8 mouse cellular contexts compared by ENCODE assay signal in genomic region chr2:69897039-69897617, GRCm38 (mm10). TPM values are rescaled to one million over a fixed set of nuclear protein-coding genes. Genes with fewer than 3 reads are reported as not detected.
DNase-seq lines count a peak whose midpoint lies in the region; ATAC-seq and TF ChIP-seq lines count a peak whose summit lies in the region.

Gene Ubr3, plus strand, starts transcription at chr2:69897246.

- peaks cover 1% of the 10 kb centered on the region for H3K4me1 ChIP-seq in ES-Bruce4 (ENCODE audit: control insufficient read depth, insufficient read depth, low read length)
- H3K4me1 ChIP-seq in forebrain, embryonic 13.5 days = peaks cover 19% of the 10 kb centered on the region
- peaks cover 5% of the 10 kb centered on the region; the same call in 1 of the 2 replicates for H3K4me1 ChIP-seq in liver, postnatal 0 days (ENCODE audit: insufficient read depth)
- peaks cover 9% of the 10 kb centered on the region; the same call in 1 of the 2 replicates for H3K4me1 ChIP-seq in neural tube, embryonic 14.5 days (ENCODE audit: control insufficient read depth, insufficient read depth, low read length)

- WGBS in forebrain, embryonic 13.5 days = under 1% methylated on average over 65 of the region's 65 CpGs
- 1% methylated on average over 60 of the region's 65 CpGs for WGBS in large intestine, adult 2 months
- WGBS in liver, postnatal 0 days (ENCODE audit: insufficient replicate concordance) = 1% methylated on average over 40 of the region's 65 CpGs
- 1% methylated on average over 36 of the region's 65 CpGs for WGBS in neural tube, embryonic 14.5 days

- TF ChIP-seq POLR2A in ES-Bruce4 (IDR thresholded peaks at IDR 0.05; ENCODE audit: insufficient read depth, low read length) = peak; percentile 34

- H3K4me3 ChIP-seq in ES-Bruce4 (ENCODE audit: low read depth, low read length) = peak within 1 kb of the TSS; percentile 89
- peak within 1 kb of the TSS; percentile 98 for H3K4me3 ChIP-seq in forebrain, embryonic 13.5 days
- peak within 1 kb of the TSS; percentile 99 for H3K4me3 ChIP-seq in liver, postnatal 0 days (ENCODE audit: low read depth, low read length)
- H3K4me3 ChIP-seq in neural tube, embryonic 14.5 days (ENCODE audit: low read depth, low read length) = peak within 1 kb of the TSS; percentile 100

- no peak for TF ChIP-seq CTCF in ES-Bruce4 (IDR thresholded peaks at IDR 0.05; ENCODE audit: low read depth, low read length)
- TF ChIP-seq CTCF in liver, postnatal 0 days (IDR thresholded peaks at IDR 0.05; ENCODE audit: low read depth) = no peak

- intact Hi-C loops in heart, postnatal 10 days (cut with DNase I) = no loop called here

- no peak for TF ChIP-seq EP300 in ES-Bruce4 (IDR thresholded peaks at IDR 0.05; ENCODE audit: insufficient read depth, low read depth, low read length)
- peak; percentile 61; the same call in 1 of the 2 replicates for TF ChIP-seq EP300 in liver, postnatal 0 days (IDR thresholded peaks at IDR 0.05; ENCODE audit: low read depth)

- no peaks in the 10 kb centered on the region for H3K9me3 ChIP-seq in ES-Bruce4 (replicated peaks; ENCODE audit: control insufficient read depth, insufficient read depth, low read length, poor library complexity, severe bottlenecking)
- H3K9me3 ChIP-seq in forebrain, embryonic 13.5 days (replicated peaks) = no peaks in the 10 kb centered on the region
- H3K9me3 ChIP-seq in liver, postnatal 0 days (ENCODE audit: low read length) = no peaks in the 10 kb centered on the region
- H3K9me3 ChIP-seq in neural tube, embryonic 14.5 days (ENCODE audit: control insufficient read depth, low read length) = no peaks in the 10 kb centered on the region

- peak within 1 kb of the TSS; percentile 94 for H3K4me2 ChIP-seq in forebrain, embryonic 13.5 days
- H3K4me2 ChIP-seq in liver, postnatal 0 days (ENCODE audit: low read depth, low read length) = peak within 1 kb of the TSS; percentile 98
- peak within 1 kb of the TSS; percentile 86 for H3K4me2 ChIP-seq in neural tube, embryonic 14.5 days (ENCODE audit: low read depth, low read length)

- peak within 1 kb of the TSS; percentile 92 for H3K27ac ChIP-seq in ES-Bruce4 (ENCODE audit: insufficient read depth, low read length)
- peak within 1 kb of the TSS; percentile 92 for H3K27ac ChIP-seq in forebrain, embryonic 13.5 days
- peak within 1 kb of the TSS; percentile 97 for H3K27ac ChIP-seq in liver, postnatal 0 days (ENCODE audit: low read depth)
- peak within 1 kb of the TSS; percentile 89 for H3K27ac ChIP-seq in neural tube, embryonic 14.5 days (ENCODE audit: low read depth, low read length)

- H3K9ac ChIP-seq in ES-Bruce4 (ENCODE audit: low read depth, poor library complexity, severe bottlenecking) = peak within 1 kb of the TSS; percentile 97
- peak within 1 kb of the TSS; percentile 98 for H3K9ac ChIP-seq in forebrain, embryonic 13.5 days
- H3K9ac ChIP-seq in liver, postnatal 0 days (replicated peaks) = peak within 1 kb of the TSS; percentile 100
- H3K9ac ChIP-seq in neural tube, embryonic 14.5 days (replicated peaks; ENCODE audit: low read depth, low read length) = peak within 1 kb of the TSS; percentile 99

- H3K27me3 ChIP-seq in ES-Bruce4 (ENCODE audit: control insufficient read depth, insufficient read depth, low read length, poor library complexity, severe bottlenecking) = no peaks in the 10 kb centered on the region
- no peaks in the 10 kb centered on the region for H3K27me3 ChIP-seq in forebrain, embryonic 13.5 days
- H3K27me3 ChIP-seq in liver, postnatal 0 days (ENCODE audit: insufficient read depth, low read length) = no peaks in the 10 kb centered on the region
- H3K27me3 ChIP-seq in neural tube, embryonic 14.5 days (ENCODE audit: control insufficient read depth, insufficient read depth, low read length) = no peaks in the 10 kb centered on the region

- peaks cover 2% of the 10 kb centered on the region; the same call in 1 of the 2 replicates for H3K36me3 ChIP-seq in ES-Bruce4 (ENCODE audit: control insufficient read depth, insufficient read depth, low read length, poor library complexity, severe bottlenecking)
- H3K36me3 ChIP-seq in forebrain, embryonic 13.5 days (ENCODE audit: poor library complexity, severe bottlenecking) = 0 out of 2 replicates have a peak, but pooled peaks cover 6% of the 10 kb centered on the region
- no peaks in the 10 kb centered on the region for H3K36me3 ChIP-seq in liver, postnatal 0 days (replicated peaks; ENCODE audit: insufficient read depth, low read length)
- no peaks in the 10 kb centered on the region for H3K36me3 ChIP-seq in neural tube, embryonic 14.5 days (ENCODE audit: control insufficient read depth, insufficient read depth, low read length)

- DNase-seq in heart, postnatal 10 days = peak; percentile 98
- DNase-seq in large intestine, adult 2 months (ENCODE audit: low read depth, low spot score) = peak; percentile 68
- DNase-seq in liver, postnatal 0 days = peak; percentile 99
- peak; percentile 100 for DNase-seq in testis, postnatal 10 days (ENCODE audit: low spot score)

- peak; percentile 92 for ATAC-seq in cerebellum, adult (ENCODE audit: insufficient number of reproducible peaks, low FRiP score, low TSS enrichment)
- peak; percentile 99 for ATAC-seq in forebrain, embryonic 13.5 days
- peak; percentile 99 for ATAC-seq in liver, postnatal 0 days
- ATAC-seq in neural tube, embryonic 14.5 days (ENCODE audit: low read depth) = peak; percentile 98

RNA-seq across cellular contexts. Expression of gene Ubr3, which starts in this region (rescaled TPM):
- 59.0 and 65.6 TPM in 2 replicates for polyA plus RNA-seq in ES-Bruce4 (2011; ENCODE audit: insufficient read depth, insufficient read length, low read depth, missing spikeins)
- 14.2 and 15.7 TPM in 2 replicates for polyA plus RNA-seq in forebrain, embryonic 13.5 days (2015; fragmentation: Nextera tagmentation; extraction: Ambion mirVana)
- 100 to 1,000 TPM; 105 to 111 TPM for total RNA-seq in heart, postnatal 10 days (2021)
- polyA plus RNA-seq in large intestine, adult 2 months (2012; rRNA removed) = 8.1 and 15.4 TPM in 2 replicates
- polyA plus RNA-seq in liver, postnatal 0 days (2015; fragmentation: Nextera tagmentation; extraction: Ambion mirVana) = 5.7 and 6.0 TPM in 2 replicates
- 25.5 and 28.7 TPM in 2 replicates for polyA plus RNA-seq in neural tube, embryonic 14.5 days (2014; fragmentation: Nextera tagmentation; extraction: Ambion mirVana)

Comparison
In these comparisons a context has a peak if more than half of its experiments do, and no peak if none do; other contexts are left out.
1. Peak in every context shown above with its lines: DNase-seq, ATAC-seq, H3K4me3 ChIP-seq and H3K27ac ChIP-seq.